Mouse (Mus musculus): Measurements from ENCODE around the gene 4933412E24Rik. TPM values are rescaled to one million over a fixed set of nuclear protein-coding genes. Genes with fewer than 3 reads are reported as not detected.

The 4933412E24Rik gene
- total RNA-seq (2017): not detected in 2 replicates

DNA sequence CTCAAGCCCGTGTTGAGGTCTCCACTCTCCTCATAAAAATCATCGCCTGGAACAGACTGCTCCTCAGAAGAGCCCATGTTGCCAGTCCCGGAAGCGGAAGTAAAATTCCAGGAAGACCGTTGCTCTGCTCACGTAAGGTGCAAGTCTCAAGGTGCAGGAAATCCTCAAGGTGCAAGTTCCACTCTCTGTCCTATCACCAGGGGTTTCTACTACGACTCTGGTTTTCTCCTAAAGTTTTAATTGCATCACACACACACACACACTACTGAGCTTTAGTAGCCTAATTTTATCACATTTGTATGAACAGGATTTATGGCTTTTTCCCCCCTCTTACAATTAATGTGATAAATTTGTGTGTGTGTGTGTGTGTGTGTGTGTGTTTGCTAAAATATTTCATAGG, at the start of gene 4933412E24Rik:
4933412E24Rik (minus strand) TSS at position 101 of the 400 bp plus-strand sequence.
- ATAC-seq (ENCODE audit: extremely low read depth, insufficient number of reproducible peaks, low FRiP score, poor library complexity, severe bottlenecking): no peak

DNA sequence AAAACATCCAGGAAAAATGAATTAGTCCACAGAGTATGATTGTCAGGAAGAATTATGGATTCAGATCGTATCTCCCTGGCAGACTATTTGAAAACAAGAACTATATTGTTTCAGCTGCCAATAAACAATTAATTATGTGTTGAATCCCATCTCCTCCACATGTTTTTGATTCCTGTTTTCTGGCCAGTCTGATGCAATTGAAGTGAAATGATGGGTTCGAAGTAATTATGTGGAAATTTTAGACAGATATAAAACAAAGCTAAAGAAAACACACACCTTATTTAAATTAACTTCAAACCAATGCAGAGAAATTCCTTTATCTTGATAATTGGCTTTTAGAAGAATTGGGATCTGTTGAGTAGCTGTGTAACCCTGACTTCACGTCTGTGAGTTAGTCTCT, 14.3 kb upstream of the 4933412E24Rik start:
- no peak for ATAC-seq (ENCODE audit: extremely low read depth, insufficient number of reproducible peaks, low FRiP score, poor library complexity, severe bottlenecking)

DNA sequence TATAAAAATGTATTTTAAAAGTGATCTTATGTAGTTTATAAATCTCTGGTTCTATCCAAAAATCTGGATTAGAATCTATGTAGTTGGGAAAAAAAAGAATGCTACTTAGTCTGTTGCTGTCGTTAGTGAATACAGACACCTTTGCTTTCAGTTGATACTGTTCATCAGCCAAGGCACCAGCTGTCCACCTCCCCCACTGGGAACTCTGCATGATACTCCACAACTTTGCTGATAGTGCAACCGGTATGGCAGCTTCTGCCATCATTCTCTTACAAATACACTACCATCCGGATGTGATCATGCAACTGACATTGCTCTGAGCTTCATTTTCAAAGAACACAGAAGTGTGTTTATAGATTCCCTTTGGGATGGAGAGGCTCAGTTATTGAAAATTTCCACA, 4.8 kb upstream of the 4933412E24Rik start:
- no peak for ATAC-seq (ENCODE audit: extremely low read depth, insufficient number of reproducible peaks, low FRiP score, poor library complexity, severe bottlenecking)

DNA sequence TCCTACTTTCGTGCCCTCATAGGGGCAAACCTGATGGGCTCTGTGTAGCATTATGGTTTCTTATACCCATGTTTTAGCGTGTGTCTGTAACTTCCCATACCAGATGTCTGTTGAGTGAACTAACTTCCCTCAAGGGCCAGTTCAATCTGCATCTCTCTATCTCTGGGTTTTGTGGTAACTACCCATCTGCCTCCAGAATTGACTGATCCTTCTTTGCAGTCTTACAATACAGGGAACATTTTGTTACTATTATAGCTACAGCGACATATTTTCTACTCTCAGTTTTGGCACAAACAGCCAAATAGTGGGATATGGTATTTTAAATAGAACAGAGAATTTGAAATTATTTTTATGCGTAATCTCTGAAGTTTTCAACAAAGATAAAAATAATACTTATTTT, 6.2 kb downstream of the 4933412E24Rik start:
- ATAC-seq (ENCODE audit: extremely low read depth, insufficient number of reproducible peaks, low FRiP score, poor library complexity, severe bottlenecking): no peak

DNA sequence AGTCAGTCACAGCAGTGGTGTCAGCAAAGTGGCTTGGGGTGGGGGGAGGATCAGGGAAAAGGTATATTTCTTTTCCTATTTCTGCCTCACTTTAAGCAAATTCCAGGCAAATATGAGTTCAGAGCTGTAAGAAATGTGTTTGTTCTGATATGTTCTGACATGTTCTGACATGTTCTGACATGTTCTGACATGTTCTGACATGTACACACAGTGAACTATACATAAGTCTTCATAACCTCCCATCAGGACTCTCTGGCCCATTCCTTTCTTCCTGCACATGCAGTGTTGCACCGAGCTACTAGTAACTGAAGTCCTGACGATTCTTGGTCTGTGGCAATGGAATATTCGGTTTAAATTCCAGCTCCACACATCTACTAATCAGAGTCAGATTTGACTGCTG, 6.8 kb downstream of the 4933412E24Rik start:
- ATAC-seq (ENCODE audit: extremely low read depth, insufficient number of reproducible peaks, low FRiP score, poor library complexity, severe bottlenecking): no peak

DNA sequence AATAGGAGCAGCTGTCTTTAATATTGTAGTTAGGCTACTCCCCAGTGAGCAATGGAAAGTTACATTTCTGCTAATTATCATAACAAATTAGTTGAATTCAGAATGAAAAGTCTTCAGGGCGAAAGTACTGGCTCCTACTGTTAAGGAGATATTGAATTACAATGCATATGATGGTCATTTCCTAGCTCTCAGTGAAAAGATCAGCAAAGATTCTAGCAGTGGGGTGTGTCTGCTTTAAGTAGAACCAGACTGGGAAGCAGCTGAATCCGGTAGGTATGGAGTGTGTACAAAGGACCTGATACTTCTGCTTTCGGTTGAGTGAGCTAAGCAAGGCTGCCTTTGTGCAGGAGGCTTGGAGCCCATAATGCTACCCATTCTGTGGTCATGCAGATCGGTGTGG, 32.6 kb downstream of the 4933412E24Rik start:
- ATAC-seq (ENCODE audit: extremely low read depth, insufficient number of reproducible peaks, low FRiP score, poor library complexity, severe bottlenecking): no peak

DNA sequence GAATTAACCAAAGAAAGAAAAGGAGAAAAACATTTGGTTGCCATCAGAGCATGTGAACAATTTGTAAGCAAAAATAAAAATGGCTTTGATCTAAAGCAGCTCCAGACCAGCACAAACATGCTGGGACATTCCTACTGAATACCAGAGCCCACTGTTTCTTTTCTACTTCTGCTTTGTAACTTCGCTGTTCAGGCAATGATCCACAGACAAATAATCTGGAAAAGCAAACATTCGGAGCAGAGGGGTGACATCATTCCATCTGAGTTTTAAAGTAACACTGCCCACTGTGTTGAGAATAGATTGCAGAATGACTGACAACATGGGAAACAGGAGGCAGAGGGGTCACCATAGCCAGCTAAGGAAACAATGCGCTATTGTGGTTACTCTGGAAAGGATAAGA, 41.1 kb downstream of the 4933412E24Rik start:
- no peak for ATAC-seq (ENCODE audit: extremely low read depth, insufficient number of reproducible peaks, low FRiP score, poor library complexity, severe bottlenecking)

DNA sequence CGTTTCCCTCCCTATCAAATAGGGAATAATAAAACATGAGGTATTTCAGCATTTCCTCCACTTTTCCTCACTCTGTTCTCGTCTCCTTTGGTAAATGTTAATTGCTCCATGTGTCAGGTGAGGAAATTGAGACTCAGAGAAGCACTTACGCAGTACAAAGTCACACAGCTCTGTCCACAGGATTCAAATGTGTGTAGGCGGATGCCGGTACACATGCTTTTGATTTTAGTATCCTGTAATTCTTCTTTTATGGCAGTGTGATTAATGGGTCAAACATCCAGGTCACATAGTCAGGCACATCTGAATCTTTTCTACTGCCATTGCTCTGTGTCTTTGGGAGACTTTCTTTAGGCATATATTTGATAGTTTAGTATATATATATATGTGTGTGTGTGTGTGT, 41.8 kb downstream of the 4933412E24Rik start:
- no peak for ATAC-seq (ENCODE audit: extremely low read depth, insufficient number of reproducible peaks, low FRiP score, poor library complexity, severe bottlenecking)

DNA sequence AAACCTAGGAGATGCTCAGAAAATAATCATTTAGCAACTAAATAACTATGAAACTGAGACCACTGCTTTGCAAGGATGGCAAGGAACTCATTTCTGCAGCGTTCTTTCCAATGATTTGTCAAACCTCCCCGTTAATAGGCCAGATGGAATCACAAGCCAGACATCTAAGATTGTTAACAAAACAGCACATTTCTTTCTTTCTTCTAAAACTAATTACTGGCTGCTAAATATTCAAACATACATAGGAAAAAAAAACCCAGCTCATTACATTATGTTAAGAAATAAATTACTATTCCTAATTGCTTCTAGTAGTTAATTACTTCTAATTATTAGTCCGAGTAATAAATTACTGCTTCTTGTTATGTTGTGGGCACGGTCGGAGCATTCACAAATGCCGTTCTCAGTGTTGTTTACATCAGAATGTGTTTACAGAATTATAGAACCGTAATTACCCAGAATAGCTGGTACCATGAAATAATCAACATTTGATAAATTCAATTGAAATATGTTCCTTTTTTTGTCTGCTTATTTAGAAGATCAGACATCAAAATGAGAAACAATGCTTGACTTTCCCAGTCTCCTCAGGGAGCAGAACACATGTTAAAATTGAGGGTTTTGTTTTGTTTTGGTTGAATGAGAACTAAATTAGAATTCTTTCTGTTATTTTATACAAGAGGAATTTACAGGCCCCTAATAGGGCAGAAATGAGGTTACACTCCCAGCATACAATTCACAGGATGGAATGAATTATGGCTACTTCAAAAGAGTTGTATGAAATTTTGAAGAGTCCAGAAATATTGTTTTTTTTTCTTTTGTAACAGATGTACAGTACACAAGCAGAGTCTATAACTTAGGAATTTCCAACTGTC, 42.5 kb downstream of the 4933412E24Rik start:
- ATAC-seq (ENCODE audit: extremely low read depth, insufficient number of reproducible peaks, low FRiP score, poor library complexity, severe bottlenecking): no peak

All from neutrophil, adult 5-6 weeks (primary cell).